Mouse (Mus musculus) ovary, postnatal 36 days (tissue): ENCODE data around the gene Ntf5.

ENCODE experiments used
- DNase-seq: peaks from one replicate; pipeline ENCODE4 v3.0.0; 2022; ENCODE audit warnings: low spot score, mixed read lengths

The Ntf5 gene

DNA sequence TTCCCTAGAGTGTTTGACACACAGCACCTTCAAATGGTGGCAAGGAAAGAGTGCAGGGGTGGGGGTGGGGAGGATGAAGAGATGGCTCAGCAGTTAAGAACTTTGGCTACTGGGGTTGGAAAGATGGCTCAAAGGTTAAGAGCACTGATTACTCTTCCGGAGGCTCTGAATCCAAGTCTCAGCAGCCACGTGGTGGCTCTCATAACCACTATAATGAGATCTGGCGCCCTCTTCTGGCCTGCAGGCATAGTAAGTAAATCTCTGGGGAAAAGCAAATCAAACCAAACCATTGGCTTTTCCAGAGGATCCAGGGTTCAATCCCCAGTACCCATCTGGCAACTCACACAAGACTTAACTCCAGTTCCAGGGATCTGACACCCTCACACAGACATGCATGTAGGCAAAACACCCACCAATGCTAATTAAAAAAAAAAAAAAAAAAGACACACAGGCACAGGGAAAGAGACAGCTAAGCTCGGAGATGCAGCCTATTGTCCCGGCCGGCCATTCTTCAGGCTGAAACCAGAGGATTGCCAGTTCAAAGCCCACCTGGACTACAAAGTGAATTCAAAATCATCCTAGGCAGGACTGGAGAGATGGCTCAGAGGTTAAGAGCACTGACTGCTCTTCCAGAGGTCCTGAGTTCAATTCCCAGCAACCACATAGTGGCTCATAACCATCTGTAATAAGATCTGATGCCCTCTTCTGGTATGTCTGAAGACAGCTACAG, 9.8 kb upstream of the Ntf5 start:
- peak; percentile 52 for DNase-seq

DNA sequence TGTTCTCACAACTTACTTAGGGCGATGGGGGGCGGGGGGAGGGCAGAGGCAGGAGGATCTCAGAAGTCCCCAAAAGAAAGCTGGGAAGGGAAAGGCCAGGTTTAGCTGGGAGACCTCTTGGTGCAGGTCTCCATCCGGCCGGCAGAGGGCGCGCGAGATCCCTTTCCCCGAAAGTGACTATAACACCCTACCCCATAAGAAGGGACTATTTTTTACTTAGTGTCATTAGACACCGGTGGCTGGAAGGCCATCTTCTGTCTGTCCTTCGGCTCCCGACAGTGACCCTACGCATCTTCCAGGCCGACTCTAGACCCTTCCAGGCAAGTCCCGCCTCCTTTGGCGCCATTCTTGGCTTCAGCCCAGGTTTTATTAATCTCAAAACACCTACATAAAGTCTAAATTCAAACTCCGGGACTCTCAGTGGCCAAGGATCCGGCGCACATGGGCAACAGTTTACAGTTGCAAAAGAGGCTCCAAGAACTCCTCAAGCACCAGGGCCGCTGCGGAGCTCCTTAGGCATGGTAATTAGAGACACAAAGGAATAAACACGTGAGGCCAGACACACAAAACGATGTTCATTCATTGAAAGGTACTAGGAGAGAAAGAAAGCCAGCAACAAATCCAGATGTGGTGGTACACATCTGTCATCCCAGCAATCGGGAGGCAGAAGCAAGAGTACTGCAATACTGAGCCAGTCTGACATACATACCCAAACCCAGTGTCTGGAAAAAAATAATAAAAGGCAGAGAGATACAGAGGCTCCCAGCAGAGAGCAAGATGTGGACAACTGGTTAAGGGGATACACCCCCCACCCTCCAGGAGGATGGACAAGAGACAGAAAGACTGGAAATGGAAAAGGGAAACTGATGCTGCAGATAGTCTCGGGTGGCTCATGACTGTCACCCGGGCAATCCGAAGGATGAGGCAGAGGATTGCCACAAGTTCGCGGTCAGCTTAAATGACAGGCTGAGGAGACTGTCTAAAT, 8.1 kb upstream of the Ntf5 start, which contains the start of gene Kcna7:
Gene Kcna7, plus strand, starts transcription at position 563 of the 985 bp plus-strand sequence.
- peak; percentile 78 for DNase-seq

DNA sequence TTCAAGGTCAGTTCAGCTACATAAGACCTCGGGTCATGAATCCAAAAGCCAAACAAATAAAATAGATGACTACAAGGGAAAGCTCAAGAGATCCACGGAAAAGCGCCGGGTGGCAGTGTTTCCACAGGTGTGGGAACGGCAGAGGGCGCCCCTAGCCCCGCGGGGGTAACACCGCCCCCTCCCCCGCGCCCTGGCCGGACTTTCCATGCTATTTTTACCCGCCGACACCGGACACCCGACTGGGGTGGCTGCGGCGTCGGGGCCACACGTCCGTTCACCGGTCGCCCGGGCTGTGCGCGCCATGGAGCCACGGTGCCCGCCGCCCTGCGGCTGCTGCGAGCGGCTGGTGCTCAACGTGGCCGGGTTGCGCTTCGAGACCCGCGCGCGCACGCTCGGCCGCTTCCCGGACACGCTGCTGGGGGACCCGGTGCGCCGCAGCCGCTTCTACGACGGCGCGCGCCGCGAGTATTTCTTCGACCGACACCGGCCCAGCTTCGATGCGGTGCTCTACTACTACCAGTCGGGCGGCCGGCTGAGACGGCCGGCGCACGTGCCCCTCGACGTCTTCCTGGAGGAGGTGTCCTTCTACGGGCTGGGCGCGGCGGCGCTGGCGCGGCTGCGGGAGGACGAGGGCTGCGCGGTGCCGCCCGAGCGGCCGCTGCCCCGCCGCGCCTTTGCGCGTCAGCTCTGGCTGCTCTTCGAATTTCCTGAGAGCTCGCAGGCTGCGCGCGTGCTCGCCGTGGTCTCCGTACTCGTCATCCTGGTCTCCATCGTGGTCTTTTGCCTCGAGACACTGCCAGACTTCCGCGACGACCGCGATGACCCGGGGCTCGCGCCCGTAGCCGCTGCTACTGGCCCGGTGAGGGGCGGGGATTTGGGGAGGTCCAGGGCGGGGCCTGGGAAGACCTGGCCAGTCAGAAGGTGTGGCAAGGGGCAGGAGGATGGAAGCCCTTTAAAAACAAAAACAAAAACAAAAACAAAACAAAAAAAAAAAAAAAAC, 7.0 kb upstream of the Ntf5 start:
- DNase-seq: peak; percentile 36

- DNase-seq: no peak
Observed at GRCm38 (mm10) chr7:45407836-45408235, 5.7 kb upstream of the Ntf5 start.

DNA sequence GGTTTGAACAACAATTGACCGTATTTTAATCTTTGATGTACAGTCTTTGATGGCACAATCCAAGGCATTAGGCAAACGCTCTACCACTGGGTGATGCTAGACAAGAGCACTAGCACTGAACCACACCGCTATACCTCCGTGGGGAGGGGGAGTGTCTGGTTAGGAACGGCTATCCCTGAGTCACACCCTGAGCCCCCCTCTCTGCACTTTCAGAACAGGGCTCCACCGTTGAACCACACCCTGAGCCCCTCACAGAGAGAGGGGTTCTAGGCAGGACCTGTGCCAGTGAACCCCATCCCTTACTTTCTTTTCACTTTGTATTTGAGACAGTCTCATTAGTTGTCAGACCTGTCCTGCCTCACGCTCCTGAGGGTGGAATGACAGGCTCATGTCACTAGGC, 5.1 kb upstream of the Ntf5 start:
- DNase-seq: no peak

DNA sequence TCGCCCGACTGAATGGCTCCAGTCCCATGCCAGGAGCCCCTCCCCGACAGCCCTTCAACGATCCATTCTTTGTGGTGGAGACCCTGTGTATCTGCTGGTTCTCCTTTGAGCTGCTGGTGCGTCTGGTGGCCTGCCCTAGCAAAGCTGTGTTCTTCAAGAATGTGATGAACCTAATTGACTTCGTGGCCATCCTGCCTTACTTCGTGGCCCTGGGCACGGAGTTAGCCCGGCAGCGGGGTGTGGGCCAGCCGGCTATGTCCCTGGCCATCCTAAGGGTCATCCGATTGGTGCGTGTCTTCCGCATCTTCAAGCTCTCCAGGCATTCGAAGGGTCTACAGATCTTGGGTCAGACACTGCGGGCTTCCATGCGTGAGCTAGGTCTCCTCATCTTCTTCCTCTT, 4.5 kb upstream of the Ntf5 start:
- no peak for DNase-seq

- DNase-seq: no peak
Observed at GRCm38 (mm10) chr7:45409497-45410163, 3.9 kb upstream of the Ntf5 start.

- no peak for DNase-seq
Observed at GRCm38 (mm10) chr7:45412421-45412820, 1.1 kb upstream of the Ntf5 start.

GRCm38 (mm10) chr7:45413864-45414739, 607 bp downstream of the Ntf5 start:
- DNase-seq: no peak

DNA sequence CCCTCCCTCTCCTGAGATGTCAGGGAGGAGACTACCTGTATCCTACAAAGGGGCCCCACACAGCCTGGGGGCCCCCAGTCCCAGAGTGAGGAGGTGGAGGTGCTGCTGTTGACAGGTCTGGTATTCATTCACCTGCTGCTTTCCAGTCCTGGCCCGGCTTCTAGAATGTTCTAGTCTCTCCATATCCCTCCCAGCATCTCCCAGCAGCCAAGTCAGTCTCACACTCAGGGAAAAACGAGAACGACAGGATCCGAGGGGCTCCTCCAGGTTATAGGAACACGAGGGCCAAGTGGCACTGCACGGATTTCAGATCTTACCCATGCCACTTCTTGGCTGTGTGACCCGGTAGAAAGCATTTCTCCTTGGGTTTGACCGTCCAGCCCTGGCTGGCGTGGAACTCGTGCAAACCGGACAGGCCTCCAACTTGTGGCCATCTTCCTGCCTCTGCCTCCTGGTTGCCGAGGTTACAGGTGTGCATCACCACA, 1.3 kb downstream of the Ntf5 start:
- DNase-seq: no peak

DNA sequence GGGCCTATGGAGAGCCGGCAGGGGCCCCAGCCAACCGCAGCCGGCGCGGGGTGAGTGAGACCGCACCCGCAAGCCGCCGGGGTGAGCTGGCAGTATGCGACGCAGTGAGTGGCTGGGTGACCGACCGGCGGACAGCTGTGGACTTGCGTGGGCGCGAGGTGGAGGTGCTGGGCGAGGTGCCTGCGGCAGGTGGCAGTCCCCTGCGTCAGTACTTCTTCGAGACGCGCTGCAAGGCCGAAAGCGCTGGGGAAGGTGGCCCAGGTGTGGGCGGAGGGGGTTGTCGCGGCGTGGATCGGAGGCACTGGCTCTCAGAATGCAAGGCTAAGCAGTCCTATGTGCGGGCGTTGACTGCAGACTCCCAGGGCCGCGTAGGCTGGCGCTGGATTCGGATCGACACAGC, 2.1 kb downstream of the Ntf5 start:
- no peak for DNase-seq

- DNase-seq: no peak
Observed at GRCm38 (mm10) chr7:45417962-45418492, 4.5 kb downstream of the Ntf5 start.

- no peak for DNase-seq
Observed at GRCm38 (mm10) chr7:45419859-45420614, 6.5 kb downstream of the Ntf5 start.

DNA sequence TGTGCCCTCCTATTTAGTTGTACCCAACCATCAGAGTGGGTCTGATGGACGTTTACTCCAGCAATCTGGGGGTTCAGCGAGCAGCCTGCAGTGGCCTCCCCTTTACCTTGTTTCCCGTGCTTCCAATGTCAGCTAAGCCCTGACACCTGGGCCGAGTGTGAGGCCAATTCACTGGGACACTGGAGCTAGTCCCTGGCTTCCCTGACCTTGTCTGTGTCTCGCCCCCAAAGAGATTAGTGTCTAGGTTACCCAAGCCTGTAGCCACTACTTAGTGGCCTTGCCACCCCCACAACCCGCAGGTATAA, 7.1 kb downstream of the Ntf5 start, which contains the start of gene Lhb:
Gene Lhb, plus strand, starts transcription at position 206 of the 305 bp plus-strand sequence.
- no peak for DNase-seq

DNA sequence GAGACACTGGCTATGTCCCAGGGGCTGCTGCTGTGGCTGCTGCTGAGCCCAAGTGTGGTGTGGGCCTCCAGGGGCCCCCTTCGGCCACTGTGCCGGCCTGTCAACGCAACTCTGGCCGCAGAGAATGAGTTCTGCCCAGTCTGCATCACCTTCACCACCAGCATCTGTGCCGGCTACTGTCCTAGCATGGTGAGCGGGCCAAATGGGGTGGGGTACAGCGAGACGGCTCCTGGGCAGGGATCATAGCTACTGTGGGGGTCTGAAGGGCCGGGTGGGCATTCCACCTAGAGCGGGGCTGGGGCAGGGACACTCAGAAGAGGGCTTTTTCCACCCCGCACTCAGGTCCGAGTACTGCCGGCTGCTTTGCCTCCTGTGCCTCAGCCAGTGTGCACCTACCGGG, 7.7 kb downstream of the Ntf5 start:
- no peak for DNase-seq

- no peak for DNase-seq
Observed at GRCm38 (mm10) chr7:45426556-45426955, 13.1 kb downstream of the Ntf5 start.

- DNase-seq: no peak
Observed at GRCm38 (mm10) chr7:45433835-45434202, 20.3 kb downstream of the Ntf5 start.

GRCm38 (mm10) chr7:45434203-45435015, 20.9 kb downstream of the Ntf5 start, which contains the start of gene Gys1:
Gene Gys1 (plus strand): TSS chr7:45434844.
- peak; percentile 100 for DNase-seq
